Mouse (Mus musculus) urinary bladder, postnatal 36 days (tissue): Measurements from ENCODE around the gene Crocc.

ENCODE experiments used
- DNase-seq, 2 experiments: peaks; one replicate each; pipeline ENCODE4 v3.0.0; 2022; ENCODE audit warnings: low spot score in 2 of 2, mixed read lengths in 1 of 2

The Crocc gene

DNA sequence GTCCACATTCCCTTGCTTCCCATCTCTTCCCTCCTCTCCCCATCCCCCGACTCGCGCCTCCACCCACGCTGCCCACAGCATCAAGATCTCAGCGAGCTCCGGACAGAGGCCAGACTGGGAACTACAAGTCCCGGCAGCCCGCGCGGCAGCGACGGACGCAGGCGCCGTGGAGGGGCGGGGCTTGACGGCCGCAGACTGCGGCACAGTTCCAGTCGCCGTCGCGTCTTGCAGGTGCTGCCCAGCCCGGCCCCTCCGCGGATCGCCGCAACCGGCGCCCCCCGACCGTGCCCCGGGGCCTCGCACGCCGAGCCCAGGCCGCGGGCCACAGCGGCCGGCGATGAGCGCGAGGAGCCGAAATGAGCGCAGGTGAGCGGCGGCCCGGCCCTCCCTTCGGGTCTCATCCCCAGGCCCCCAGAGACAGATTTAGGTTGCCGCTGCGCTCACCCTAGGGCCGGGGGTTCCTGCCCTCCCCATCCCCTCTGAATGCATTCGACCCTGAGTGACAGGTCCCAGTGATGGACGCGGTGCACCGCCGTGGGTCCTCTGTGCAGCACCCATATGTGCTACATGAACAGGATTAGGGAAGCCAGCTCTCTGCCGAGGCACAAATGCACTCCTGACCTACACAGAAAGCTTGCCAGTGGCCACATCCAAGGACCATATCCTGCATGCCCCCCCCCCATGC is 73.5 kb downstream of the Crocc start, which contains the start of gene Atp13a2:
Gene Atp13a2 (plus strand): TSS at position 163 of the 685 bp plus-strand sequence.
- peak; percentile 88 to 91 for DNase-seq

- DNase-seq, result no peak
Measured at GRCm38 (mm10) chr4:140986024-140986710, 74.2 kb downstream of the Crocc start.

DNA sequence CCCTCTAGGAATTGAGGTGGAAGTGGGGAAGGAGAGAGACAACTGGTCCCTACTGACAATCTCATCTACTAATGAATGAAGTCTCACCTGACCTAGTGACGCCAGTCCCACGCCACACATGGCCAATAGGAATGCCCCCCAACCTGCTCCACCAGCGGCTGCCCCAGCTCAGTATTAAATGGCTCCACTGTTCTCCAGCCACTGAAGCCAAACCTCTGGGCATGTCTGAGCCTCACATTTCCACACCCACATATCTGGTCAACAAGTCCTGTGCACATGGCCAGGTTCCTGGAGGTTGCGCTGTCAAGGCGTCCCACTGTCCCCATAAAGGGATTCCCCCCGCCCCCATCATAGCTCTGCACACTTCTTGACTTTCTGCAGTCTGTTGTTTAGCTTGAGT is 75.8 kb downstream of the Crocc start:
- peak; percentile 55 to 58 for DNase-seq

- DNase-seq, result peak; percentile 55 to 74
Measured at GRCm38 (mm10) chr4:140983442-140983841, 76.9 kb downstream of the Crocc start.

DNA sequence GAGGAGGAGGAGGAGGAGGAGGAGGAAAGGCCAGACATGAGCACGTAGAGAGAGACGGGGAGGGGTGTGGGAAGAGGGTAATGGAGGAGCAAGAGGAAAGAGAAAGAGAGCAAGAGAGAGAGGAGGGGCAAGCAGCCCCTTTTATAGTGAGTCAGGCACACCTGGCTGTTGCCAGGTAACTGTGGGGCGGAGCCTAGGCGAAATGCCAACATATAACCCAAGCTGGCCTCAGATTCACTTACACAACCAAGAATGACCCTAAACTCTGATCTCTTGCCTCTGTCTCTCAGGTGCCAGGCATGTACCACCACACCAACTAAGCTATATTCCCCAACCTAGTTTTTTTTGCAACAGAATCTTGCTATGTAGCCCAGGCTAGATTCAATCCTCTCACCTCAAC is 77.5 kb downstream of the Crocc start:
- DNase-seq, result no peak

DNA sequence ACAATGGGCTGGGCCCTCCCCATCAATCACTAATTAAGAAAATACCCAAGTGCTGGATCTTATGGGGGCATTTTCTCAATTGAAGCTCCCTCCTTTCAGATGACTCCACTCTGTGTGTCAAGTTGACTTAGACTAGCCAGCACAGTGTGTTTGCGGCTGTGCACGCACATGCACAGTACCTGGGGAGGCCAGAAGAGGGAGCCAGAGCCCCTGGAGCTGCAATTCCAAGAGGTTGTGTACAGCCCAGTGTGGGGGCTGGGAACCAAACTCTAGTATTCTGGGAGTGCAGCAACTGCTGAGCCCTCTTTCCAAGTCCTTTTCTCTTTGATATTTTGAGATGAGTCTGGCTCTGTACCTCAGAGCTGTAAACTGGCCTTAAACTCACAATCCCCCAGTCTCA is 78.7 kb downstream of the Crocc start:
- no peak for DNase-seq

DNA sequence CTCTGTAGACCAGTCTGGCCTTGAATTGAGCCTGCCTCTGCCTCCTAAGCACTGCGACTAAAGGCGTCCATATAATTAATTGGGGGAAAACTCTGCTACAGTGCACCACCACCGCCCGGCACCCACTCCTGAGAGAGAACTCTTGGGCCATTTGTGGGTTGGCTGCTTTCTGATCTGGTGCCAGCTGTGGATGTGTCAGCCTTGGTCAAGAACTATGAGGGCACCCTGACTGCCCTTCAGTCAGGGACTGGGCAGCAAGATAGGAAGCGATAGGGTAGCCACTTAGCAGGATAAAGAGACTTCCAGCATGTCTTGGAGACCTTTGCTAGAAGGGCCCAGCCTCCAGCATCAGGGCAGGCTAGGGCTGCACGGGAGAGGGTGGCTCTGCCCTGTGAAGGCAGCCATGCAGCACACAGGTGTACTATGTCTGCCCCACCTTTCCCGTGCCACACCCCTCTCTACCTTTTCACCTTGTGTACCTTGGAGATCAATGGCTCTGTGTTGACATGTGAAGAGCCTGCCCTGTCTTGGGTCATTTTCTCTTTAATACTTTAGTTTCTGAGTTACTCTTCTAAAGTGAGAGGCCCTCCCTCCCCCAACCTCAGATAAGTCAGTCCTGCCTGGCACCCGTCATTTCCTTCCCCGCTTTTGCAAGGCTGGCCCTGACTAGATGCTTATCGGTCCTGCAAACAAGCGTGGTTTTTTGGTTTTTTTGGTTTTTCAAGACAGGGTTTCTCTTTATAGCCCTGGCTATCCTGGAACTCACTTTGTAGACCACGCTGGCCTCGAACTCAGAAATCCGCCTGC is 82.3 kb downstream of the Crocc start:
- no peak for DNase-seq

- no peak for DNase-seq
Measured at GRCm38 (mm10) chr4:140977278-140977677, 83.1 kb downstream of the Crocc start.

DNA sequence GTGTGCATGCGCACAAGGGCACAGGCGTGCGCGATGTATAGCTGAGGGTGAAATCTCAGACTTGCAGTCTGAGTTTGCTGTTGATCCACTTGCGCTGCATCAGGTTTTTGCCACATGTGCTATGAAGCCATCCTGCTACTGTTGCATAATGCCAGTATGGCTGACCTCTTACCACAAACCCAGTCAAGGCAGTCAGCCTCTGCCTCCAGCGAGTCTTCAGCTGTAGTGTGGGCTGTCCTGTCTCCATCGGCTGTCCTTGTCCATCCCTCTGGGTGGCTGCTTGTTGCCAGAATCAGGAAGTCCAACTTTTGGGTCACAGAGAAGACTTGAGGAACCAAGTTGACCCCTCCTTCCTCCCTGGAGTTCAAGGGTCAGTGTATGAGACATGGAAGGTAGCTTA is 85.0 kb downstream of the Crocc start:
- DNase-seq, result no peak

GRCm38 (mm10) chr4:140974408-140974807 is 85.9 kb downstream of the Crocc start:
- no peak for DNase-seq

GRCm38 (mm10) chr4:140971691-140972090 is 88.7 kb downstream of the Crocc start:
- no peak for DNase-seq

- no peak for DNase-seq
Measured at GRCm38 (mm10) chr4:140967386-140968159, 92.8 kb downstream of the Crocc start.
